9 mouse cellular contexts compared by ENCODE assay signal in the genomic region with DNA sequence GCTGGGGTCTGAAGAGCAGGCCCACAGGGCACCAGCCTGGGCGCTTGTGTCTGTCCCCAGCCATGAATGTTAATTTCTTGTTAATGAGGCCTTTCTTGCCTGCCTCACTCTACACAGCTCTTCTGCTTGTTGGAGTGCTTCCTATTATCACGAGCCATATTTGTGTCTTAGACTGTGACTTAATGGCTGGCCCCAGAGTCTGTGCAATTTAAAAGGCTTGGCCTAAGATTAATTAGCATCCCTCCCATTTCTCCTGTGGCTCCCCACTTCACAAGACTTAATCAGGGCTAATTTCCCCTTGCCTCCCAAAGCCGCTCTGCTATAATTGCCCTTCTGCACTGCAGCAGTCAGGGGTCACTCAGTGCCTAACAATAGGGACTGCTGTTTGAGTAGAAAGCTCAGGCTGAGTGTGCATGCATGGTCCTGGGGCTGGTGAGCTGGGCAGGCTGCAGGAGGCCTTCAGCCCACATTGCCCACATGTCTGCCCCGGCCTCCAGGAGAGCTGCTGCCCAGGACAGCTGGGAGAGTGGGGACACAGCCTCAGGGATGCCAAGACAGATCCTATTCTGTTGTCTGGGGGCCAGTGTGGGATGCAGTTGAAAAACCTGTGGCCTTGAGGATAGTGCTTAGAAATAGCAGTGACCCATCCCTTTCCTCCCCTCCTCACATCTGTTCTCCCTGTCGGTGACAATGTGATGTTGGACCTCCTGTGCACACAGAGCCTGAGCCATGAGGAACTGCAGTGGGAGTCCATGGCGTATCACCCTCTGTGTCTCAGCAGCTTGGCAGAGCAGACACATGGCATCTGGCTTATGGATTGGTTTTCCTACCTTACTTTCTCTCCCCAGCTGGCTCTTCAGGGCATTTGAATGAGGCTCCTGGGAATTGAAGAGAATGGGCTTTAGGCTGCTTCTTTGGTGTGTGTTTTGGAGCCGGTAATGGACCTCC. TPM values are rescaled to one million over a fixed set of nuclear protein-coding genes. Genes with fewer than 3 reads are reported as not detected.
DNase-seq lines count a peak whose midpoint lies in the region; ATAC-seq and TF ChIP-seq lines count a peak whose summit lies in the region.
"Had no signal": no experiment of that assay in that cellular context is flagged by ENCODE, and none has a peak within 500 bp of the region (broad histone marks: within the 10 kb centered on the region; RNA-seq: fewer than 3 reads in every experiment).

No protein-coding gene starts in this region.

- no peak for TF ChIP-seq CTCF in layer of hippocampus, adult 2 months (conservative IDR thresholded peaks at IDR 0.05)

- H3K27me3 ChIP-seq in embryonic facial prominence, embryonic 10.5 days (replicated peaks; ENCODE audit: low read depth, poor library complexity, severe bottlenecking), result peaks cover 10% of the 10 kb centered on the region
- peaks cover 5% of the 10 kb centered on the region for H3K27me3 ChIP-seq in hindbrain, embryonic 10.5 days (ENCODE audit: insufficient read depth, poor library complexity, severe bottlenecking)
- H3K27me3 ChIP-seq in neural tube, embryonic 11.5 days (ENCODE audit: control insufficient read depth, insufficient read depth, low read length), result no peaks in the 10 kb centered on the region
- H3K27me3 ChIP-seq: liver, embryonic 13.5 days had no signal

- H3K9me3 ChIP-seq in embryonic facial prominence, embryonic 10.5 days, result no peaks in the 10 kb centered on the region
- H3K9me3 ChIP-seq in hindbrain, embryonic 10.5 days, result no peaks in the 10 kb centered on the region
- H3K9me3 ChIP-seq in neural tube, embryonic 11.5 days (ENCODE audit: control insufficient read depth, low read length), result no peaks in the 10 kb centered on the region
- H3K9me3 ChIP-seq: liver, embryonic 13.5 days had no signal

- peaks cover 22% of the 10 kb centered on the region for H3K36me3 ChIP-seq in embryonic facial prominence, embryonic 10.5 days (replicated peaks)
- peaks cover 33% of the 10 kb centered on the region for H3K36me3 ChIP-seq in hindbrain, embryonic 10.5 days
- no peaks in the 10 kb centered on the region for H3K36me3 ChIP-seq in neural tube, embryonic 11.5 days (ENCODE audit: control insufficient read depth, insufficient read depth, low read length)

- WGBS in embryonic facial prominence, embryonic 10.5 days, result 34% methylated on average over 7 of the region's 7 CpGs
- WGBS in hindbrain, embryonic 10.5 days, result 61% methylated on average over 7 of the region's 7 CpGs
- WGBS in neural tube, embryonic 11.5 days, result 31% methylated on average over 7 of the region's 7 CpGs

- 0 out of 2 replicates have a peak overlapping the region, but pooled peaks have one; percentile 28 for H3K27ac ChIP-seq in layer of hippocampus, adult 2 months
- H3K27ac ChIP-seq in embryonic facial prominence, embryonic 10.5 days (replicated peaks), result peak overlapping the region; percentile 78
- peak overlapping the region; percentile 60 for H3K27ac ChIP-seq in hindbrain, embryonic 10.5 days
- no peak overlapping the region for H3K27ac ChIP-seq in neural tube, embryonic 11.5 days (ENCODE audit: low read depth, low read length)
- H3K27ac ChIP-seq: liver, embryonic 13.5 days had no signal

- ATAC-seq in neural tube, embryonic 11.5 days (ENCODE audit: insufficient read depth, low FRiP score, low TSS enrichment), result 0 out of 2 replicates have a peak, but pooled peaks have one; percentile 23
- ATAC-seq: inflammation-experienced regulatory T-cells, adult 6 months had no signal

- DNase-seq in layer of hippocampus, adult 2 months (ENCODE audit: low spot score in 2 of 2), result no peak
- no peak for DNase-seq in layer of hippocampus, adult 9-10 months (ENCODE audit: low spot score)
- DNase-seq in embryonic facial prominence, embryonic 10.5 days (ENCODE audit: low spot score), result peak; percentile 29
- no peak for DNase-seq in hindbrain, embryonic 10.5 days (ENCODE audit: low spot score)
- no peak for DNase-seq in neural tube, embryonic 11.5 days (ENCODE audit: low spot score)
- no peak for DNase-seq in cerebellum, adult 11 months
- no peak for DNase-seq in adrenal gland, postnatal 4 days (ENCODE audit: low spot score in 2 of 2)
- DNase-seq: liver, embryonic 13.5 days had no signal

- no peak overlapping the region for H3K4me2 ChIP-seq in neural tube, embryonic 11.5 days (ENCODE audit: low read depth)
- H3K4me2 ChIP-seq: liver, embryonic 13.5 days had no signal

- no peak overlapping the region for H3K4me3 ChIP-seq in layer of hippocampus, adult 2 months
- H3K4me3 ChIP-seq in embryonic facial prominence, embryonic 10.5 days, result no peak overlapping the region
- no peak overlapping the region for H3K4me3 ChIP-seq in hindbrain, embryonic 10.5 days
- no peak overlapping the region for H3K4me3 ChIP-seq in neural tube, embryonic 11.5 days (ENCODE audit: low read depth, low read length)
- H3K4me3 ChIP-seq: liver, embryonic 13.5 days had no signal

- peaks cover 25% of the 10 kb centered on the region for H3K4me1 ChIP-seq in embryonic facial prominence, embryonic 10.5 days
- peaks cover 29% of the 10 kb centered on the region for H3K4me1 ChIP-seq in hindbrain, embryonic 10.5 days (replicated peaks)
- no peaks in the 10 kb centered on the region; the same call in 1 of the 2 replicates for H3K4me1 ChIP-seq in neural tube, embryonic 11.5 days (ENCODE audit: control insufficient read depth, insufficient read depth, low read length)
- H3K4me1 ChIP-seq: liver, embryonic 13.5 days had no signal

- no peak overlapping the region for H3K9ac ChIP-seq in neural tube, embryonic 11.5 days (ENCODE audit: low read length)
- H3K9ac ChIP-seq: liver, embryonic 13.5 days had no signal

RNA-seq across cellular contexts. Expression of gene D430042O09Rik, which starts 55.5 kb away (rescaled TPM):
- 10 to 100 TPM; 30.4 to 31.7 TPM for total RNA-seq in layer of hippocampus, adult 2 months (2021)
- 8.8 and 8.9 TPM in 2 replicates for polyA plus RNA-seq in embryonic facial prominence, embryonic 10.5 days (2016; fragmentation: Nextera tagmentation; extraction: Ambion mirVana)
- 10.2 and 11.8 TPM in 2 replicates for polyA plus RNA-seq in hindbrain, embryonic 10.5 days (2016; fragmentation: Nextera tagmentation; extraction: Ambion mirVana)
- polyA plus RNA-seq in neural tube, embryonic 11.5 days (2014; fragmentation: Nextera tagmentation; extraction: Ambion mirVana), result 9.0 and 12.1 TPM in 2 replicates
- total RNA-seq in adrenal gland, postnatal 4 days (2021), result 10 to 100 TPM; 25.1 to 29.6 TPM

RNA-seq across cellular contexts. Expression of gene Gtf3c1, which starts 55.6 kb away (rescaled TPM):
- total RNA-seq in layer of hippocampus, adult 2 months (2021), result 100 to 1,000 TPM; 108 to 113 TPM
- polyA plus RNA-seq in embryonic facial prominence, embryonic 10.5 days (2016; fragmentation: Nextera tagmentation; extraction: Ambion mirVana), result 49.3 and 52.1 TPM in 2 replicates
- 44.0 and 45.1 TPM in 2 replicates for polyA plus RNA-seq in hindbrain, embryonic 10.5 days (2016; fragmentation: Nextera tagmentation; extraction: Ambion mirVana)
- polyA plus RNA-seq in neural tube, embryonic 11.5 days (2014; fragmentation: Nextera tagmentation; extraction: Ambion mirVana), result 40.6 and 43.6 TPM in 2 replicates
- 10 to 100 TPM; 74.6 to 78.3 TPM for total RNA-seq in adrenal gland, postnatal 4 days (2021)
